Mouse (Mus musculus) embryonic facial prominence, embryonic 11.5 days (tissue): ENCODE data around the gene Chml. TPM values are rescaled to one million over a fixed set of nuclear protein-coding genes. Genes with fewer than 3 reads are reported as not detected.

Experiments used
- ATAC-seq: fragments of 200-750 bp; cut with Nextera tagmentation; replicated peaks from 2 replicates; pipeline ENCODE4 v1.8.0; 2017; ENCODE audit warnings: low read depth; ENCODE audit not compliant: insufficient number of reproducible peaks, low FRiP score, low TSS enrichment
- DNase-seq: peaks from one replicate; pipeline ENCODE4 v3.0.0-alpha.2; 2015; ENCODE audit warnings: low spot score
- H3K27ac ChIP-seq: fragments of 300-500 bp; sonication (generic); replicated peaks from 2 replicates; pipeline ENCODE4 v1.5.1; 2014; ENCODE audit warnings: mild to moderate bottlenecking, low read depth, low read length, control low read depth
- H3K27me3 ChIP-seq: fragments of 300-500 bp; sonication (generic); 2 replicates; pipeline ENCODE4 v1.6.1; 2014; ENCODE audit warnings: mild to moderate bottlenecking, low read length, moderate library complexity, mixed read lengths; ENCODE audit not compliant: control insufficient read depth, insufficient read depth
- H3K36me3 ChIP-seq: fragments of 300-500 bp; sonication (generic); replicated peaks from 2 replicates; pipeline ENCODE4 v1.6.1; 2014; ENCODE audit warnings: low read depth, mild to moderate bottlenecking, low read length, moderate library complexity, mixed read lengths; ENCODE audit not compliant: control insufficient read depth, insufficient read depth
- H3K4me1 ChIP-seq: fragments of 300-500 bp; sonication (generic); 2 replicates; pipeline ENCODE4 v1.6.1; 2014; ENCODE audit warnings: low read length, mixed read lengths; ENCODE audit not compliant: control insufficient read depth, insufficient read depth
- H3K4me2 ChIP-seq: fragments of 300-500 bp; sonication (generic); 2 replicates; pipeline ENCODE4 v1.6.1; 2014; ENCODE audit warnings: low read depth, mild to moderate bottlenecking, control low read depth, low read length, moderate library complexity
- H3K4me3 ChIP-seq: fragments of 300-500 bp; sonication (generic); 2 replicates; pipeline ENCODE4 v1.5.1; 2014; ENCODE audit warnings: low read depth, low read length, control low read depth
- H3K9ac ChIP-seq: fragments of 300-500 bp; sonication (generic); replicated peaks from 2 replicates; pipeline ENCODE4 v1.6.1; 2014; ENCODE audit warnings: mild to moderate bottlenecking, control low read depth, low read length
- H3K9me3 ChIP-seq: fragments of 300-500 bp; sonication (generic); replicated peaks from 2 replicates; pipeline ENCODE4 v1.6.1; 2016; ENCODE audit warnings: mild to moderate bottlenecking, low read length, inconsistent platforms, mixed read lengths; ENCODE audit not compliant: control insufficient read depth
- WGBS: fragments of 180-500 bp; shearing (Covaris S2); extraction: QIAGEN DNeasy Blood & Tissue Kit; methylation state at CpG from one replicate; pipeline ENCODE4 v1.1.7; 2014; 5-methylcytosine and 5-hydroxymethylcytosine counted together
- polyA plus RNA-seq: library from polyadenylated mRNA; unstranded; fragments of >200 nt; fragmentation: Nextera tagmentation; extraction: Ambion mirVana; gene quantifications from 2 replicates; pipeline ENCODE4 v1.2.1, GENCODE M21; 2014

Gene Chml
- polyA plus RNA-seq, 1 experiment from 2014 or later = 5.4 TPM

DNA sequence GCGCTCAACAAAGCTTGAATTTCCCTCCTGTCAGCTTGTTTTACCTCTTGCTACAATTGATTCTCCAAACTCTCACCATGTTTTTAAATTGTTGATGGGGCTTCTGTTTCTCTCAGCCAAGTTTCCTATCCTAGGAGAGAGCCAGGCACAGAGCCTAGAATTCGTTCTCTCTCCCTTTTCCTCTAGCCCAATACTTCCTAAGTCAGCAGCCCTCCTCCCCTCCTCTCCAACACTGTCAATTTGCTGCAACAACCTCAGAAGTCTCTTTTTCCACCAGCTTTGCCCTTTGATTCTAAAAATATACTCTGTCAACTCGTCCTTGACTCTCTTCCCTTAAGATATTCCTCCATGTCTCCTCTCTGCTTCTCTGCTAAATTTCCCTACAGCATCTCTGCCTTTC is 6.7 kb upstream of the Chml start:
- no peak overlapping the region for H3K4me3 ChIP-seq
- ATAC-seq (no peak), DNase-seq (no peak)
- no peaks in the 10 kb centered on the region for H3K9me3 ChIP-seq
- no peaks in the 10 kb centered on the region for H3K36me3 ChIP-seq
- no peaks in the 10 kb centered on the region for H3K27me3 ChIP-seq
- WGBS = 63% methylated on average over 3 of the region's 3 CpGs
- H3K27ac ChIP-seq = no peak overlapping the region
- H3K4me2 ChIP-seq = no peak overlapping the region
- no peaks in the 10 kb centered on the region for H3K4me1 ChIP-seq
- no peak overlapping the region for H3K9ac ChIP-seq

- DNase-seq = no peak
- no peak for ATAC-seq
These were observed 5.6 kb upstream of the Chml start, which contains the start of gene Wdr64 for GRCm38 (mm10) chr1:175698293-175698692. Wdr64 (plus strand) TSS chr1:175698593.

DNA sequence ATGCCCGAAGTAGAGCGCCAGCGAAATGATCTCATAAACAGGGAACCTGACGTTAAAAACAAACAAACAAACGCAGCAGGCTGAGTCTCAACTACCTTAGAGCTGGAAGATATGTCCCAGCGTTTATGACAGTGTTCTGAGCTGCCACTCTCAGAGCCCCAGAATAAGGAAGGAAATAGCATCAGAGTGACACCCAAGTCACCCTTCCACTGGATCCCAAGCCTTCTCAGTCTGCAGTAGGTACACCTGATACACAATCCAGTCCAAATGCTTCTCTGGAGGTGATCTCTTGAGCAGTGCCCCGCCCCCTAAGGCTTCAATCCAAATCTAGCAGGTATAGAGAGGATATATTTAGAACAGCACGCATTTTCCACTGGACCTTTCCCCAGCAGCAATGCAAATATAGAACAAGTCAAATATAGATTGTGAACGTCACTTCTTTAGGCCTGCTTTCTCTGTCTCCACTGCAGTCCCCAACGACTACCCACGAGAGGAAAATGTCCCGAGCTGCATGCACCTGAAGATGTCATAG is 794 bp upstream of the Chml start:
- Histone ChIP-seq H3K27me3 (no peaks in the 10 kb centered on the region), H3K9ac (peak overlapping the region; percentile 18; the same call in 1 of the 2 replicates), H3K4me3 (peak overlapping the region; percentile 33), H3K4me1 (no peaks in the 10 kb centered on the region), H3K27ac (no peak overlapping the region), H3K4me2 (peak overlapping the region; percentile 41; the same call in 1 of the 2 replicates), H3K9me3 (no peaks in the 10 kb centered on the region), H3K36me3 (no peaks in the 10 kb centered on the region)
- 43% methylated on average over 12 of the region's 12 CpGs for WGBS
- DNase-seq = no peak
- no peak for ATAC-seq

More at GRCm38 (mm10) chr1:175698293-175698692, 5.6 kb upstream of the Chml start, which contains the start of gene Wdr64:
- WGBS = 72% methylated on average over 1 of the region's 1 CpGs
- Histone ChIP-seq H3K27ac (no peak within 1 kb of the TSS), H3K27me3 (no peaks in the 10 kb centered on the region), H3K4me3 (no peak within 1 kb of the TSS), H3K9ac (no peak within 1 kb of the TSS), H3K36me3 (no peaks in the 10 kb centered on the region), H3K4me1 (no peaks in the 10 kb centered on the region), H3K9me3 (no peaks in the 10 kb centered on the region), H3K4me2 (no peak within 1 kb of the TSS)

DNA sequence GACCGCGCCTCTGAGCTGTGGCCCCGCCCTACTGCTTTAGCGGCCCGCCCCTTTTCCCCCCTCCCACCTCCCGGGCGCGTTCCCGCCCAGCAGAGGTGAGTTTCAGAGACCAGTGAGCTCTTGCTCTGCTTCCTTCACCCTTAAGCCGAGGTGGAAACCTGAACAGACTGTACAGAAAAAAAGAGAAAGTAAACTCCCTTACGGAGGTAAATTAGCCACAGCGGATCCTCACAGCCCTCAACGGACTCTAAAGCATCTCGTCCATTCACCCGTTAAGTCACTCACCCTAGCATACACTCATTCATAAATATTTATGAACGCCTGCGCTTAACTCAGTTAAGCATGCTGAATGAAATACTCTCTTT is 278 bp upstream of the Chml start:
- no peak overlapping the region for H3K27ac ChIP-seq

DNA sequence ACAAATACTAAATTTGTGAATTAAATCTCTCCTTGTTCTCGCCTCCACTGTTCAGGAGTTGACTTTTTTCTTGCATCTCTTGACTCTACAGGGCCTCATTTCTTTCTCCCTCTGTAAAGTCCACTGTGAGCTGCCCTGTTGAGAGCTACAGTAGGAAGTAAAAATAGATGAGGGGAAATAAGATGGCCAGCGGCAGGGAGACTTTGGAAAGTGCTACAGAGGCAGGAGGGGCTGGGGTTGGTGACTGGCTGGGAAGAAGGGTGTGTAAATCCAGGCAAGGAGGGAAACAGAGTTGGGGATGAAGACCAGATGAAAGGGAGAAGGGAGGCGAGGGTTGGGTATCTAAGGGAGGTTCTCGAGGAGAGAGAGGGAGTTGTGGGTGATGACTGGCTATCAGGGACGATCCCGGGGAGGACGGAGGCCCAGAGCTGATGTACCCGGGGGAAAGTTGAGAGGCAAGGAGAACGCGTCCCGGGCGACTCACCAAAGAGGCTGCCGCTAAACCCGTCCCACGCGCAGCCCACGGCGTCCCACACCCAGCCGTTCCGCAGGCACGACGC is 935 bp downstream of the Chml start:
- Histone ChIP-seq H3K36me3 (no peaks in the 10 kb centered on the region; the same call in 1 of the 2 replicates), H3K4me1 (no peaks in the 10 kb centered on the region), H3K9me3 (no peaks in the 10 kb centered on the region), H3K4me3 (peak overlapping the region; percentile 68), H3K27me3 (no peaks in the 10 kb centered on the region), H3K27ac (no peak overlapping the region), H3K9ac (peak overlapping the region; percentile 80), H3K4me2 (peak overlapping the region; percentile 78)
- DNase-seq = no peak
- under 1% methylated on average over 22 of the region's 22 CpGs for WGBS
- no peak for ATAC-seq

More for the DNA sequence above, 278 bp upstream of the Chml start:
- H3K9me3 ChIP-seq = no peaks in the 10 kb centered on the region
- H3K36me3 ChIP-seq = no peaks in the 10 kb centered on the region
- peak overlapping the region; percentile 18; the same call in 1 of the 2 replicates for H3K9ac ChIP-seq
- DNase-seq (no peak), ATAC-seq (peak; percentile 87; the same call in 1 of the 2 replicates)
- no peaks in the 10 kb centered on the region for H3K4me1 ChIP-seq
- H3K4me2 ChIP-seq = peak overlapping the region; percentile 41
- H3K27me3 ChIP-seq = no peaks in the 10 kb centered on the region
- H3K4me3 ChIP-seq = peak overlapping the region; percentile 33
- WGBS = 4% methylated on average over 17 of the region's 17 CpGs

DNA sequence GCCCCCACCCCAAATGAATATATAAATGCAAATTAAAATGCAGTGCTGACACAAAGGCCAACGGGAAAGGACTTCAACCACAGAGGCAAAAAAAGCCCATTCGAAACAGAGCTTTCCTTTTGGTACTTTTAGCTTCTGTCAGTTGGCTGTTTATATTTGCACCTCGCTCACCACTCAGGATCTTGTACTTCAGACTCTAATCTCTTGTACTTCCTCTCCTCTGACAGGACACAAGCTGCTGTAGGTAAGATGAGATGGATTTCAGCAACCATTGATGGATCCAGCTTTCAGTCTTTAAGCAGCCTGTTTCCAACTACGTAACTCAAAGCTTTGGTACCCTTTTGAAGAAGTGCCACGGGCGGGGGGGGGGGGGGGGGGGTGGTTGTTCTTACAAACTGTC is 11.7 kb downstream of the Chml start:
- DNase-seq (no peak), ATAC-seq (no peak)
- no peaks in the 10 kb centered on the region for H3K27me3 ChIP-seq
- no peak overlapping the region for H3K9ac ChIP-seq
- no peak overlapping the region for H3K4me2 ChIP-seq
- 82% methylated on average over 6 of the region's 6 CpGs for WGBS
- no peaks in the 10 kb centered on the region for H3K9me3 ChIP-seq
- no peaks in the 10 kb centered on the region for H3K4me1 ChIP-seq
- H3K4me3 ChIP-seq = no peak overlapping the region
- H3K27ac ChIP-seq = no peak overlapping the region
- no peaks in the 10 kb centered on the region for H3K36me3 ChIP-seq

DNA sequence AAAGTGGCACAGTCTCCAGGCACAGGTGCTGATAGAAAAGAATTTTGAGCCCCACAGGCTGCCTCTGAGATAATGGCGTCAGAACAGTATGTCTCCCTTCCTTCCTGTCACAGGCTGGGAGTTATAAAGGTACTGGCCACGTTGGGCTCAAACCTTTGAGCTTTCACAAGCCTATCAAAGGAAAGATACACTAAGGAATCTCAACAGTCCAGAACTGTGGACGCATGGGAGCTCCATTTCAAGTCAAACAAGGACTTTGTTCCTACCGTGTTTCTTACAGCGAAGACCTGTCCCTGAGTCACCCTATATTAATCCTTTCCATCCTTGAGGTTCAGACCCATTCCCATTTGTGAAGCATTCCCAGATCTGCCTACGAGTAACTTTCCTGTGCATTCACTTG is 15.2 kb downstream of the Chml start:
- Histone ChIP-seq H3K4me1 (no peaks in the 10 kb centered on the region), H3K9me3 (no peaks in the 10 kb centered on the region), H3K4me2 (no peak overlapping the region), H3K27me3 (no peaks in the 10 kb centered on the region), H3K9ac (no peak overlapping the region), H3K36me3 (no peaks in the 10 kb centered on the region), H3K27ac (no peak overlapping the region), H3K4me3 (no peak overlapping the region)
- WGBS = 86% methylated on average over 6 of the region's 6 CpGs
- DNase-seq = no peak
- ATAC-seq = no peak

GRCm38 (mm10) chr1:175675116-175675515 is 17.6 kb downstream of the Chml start:
- Histone ChIP-seq H3K4me3 (no peak overlapping the region), H3K27me3 (no peaks in the 10 kb centered on the region), H3K9ac (no peak overlapping the region), H3K4me2 (no peak overlapping the region), H3K4me1 (no peaks in the 10 kb centered on the region), H3K27ac (no peak overlapping the region), H3K36me3 (no peaks in the 10 kb centered on the region), H3K9me3 (no peaks in the 10 kb centered on the region)
- 91% methylated on average over 6 of the region's 6 CpGs for WGBS
- ATAC-seq (no peak), DNase-seq (no peak)
